Mouse (Mus musculus) thymus, postnatal 14 days (tissue): ENCODE results near the gene Gm21830.
"Not testable (repeated sequence)": the region's sequence is repeated elsewhere in the genome, so short reads cannot be mapped to it uniquely, and the experiment has no call there.

Experiments used
- DNase-seq: peaks from one replicate; pipeline ENCODE4 v3.0.0; 2021

The Gm21830 gene

GRCm38 (mm10) chr2:67413425-67413824 is at the start of gene Gm21830:
Gene Gm21830, plus strand, starts transcription at chr2:67413725.
- not testable (repeated sequence) for DNase-seq

GRCm38 (mm10) chr2:67364506-67364905 is 49.0 kb upstream of the Gm21830 start:
- DNase-seq: no peak

GRCm38 (mm10) chr2:67378504-67378903 is 35.0 kb upstream of the Gm21830 start:
- no peak for DNase-seq

- DNase-seq: no peak
Measured at GRCm38 (mm10) chr2:67420853-67421252, 7.3 kb downstream of the Gm21830 start.

GRCm38 (mm10) chr2:67422799-67423198 is 9.3 kb downstream of the Gm21830 start:
- no peak for DNase-seq

- no peak for DNase-seq
Measured at GRCm38 (mm10) chr2:67433081-67433480, 19.6 kb downstream of the Gm21830 start, which contains the start of gene Gm26727. Gene Gm26727, minus strand, starts transcription at chr2:67433181.

- DNase-seq: no peak
Measured at GRCm38 (mm10) chr2:67438309-67438708, 24.8 kb downstream of the Gm21830 start.

- no peak for DNase-seq
Measured at GRCm38 (mm10) chr2:67445780-67446179, 32.3 kb downstream of the Gm21830 start, which contains the start of gene Xirp2. Gene Xirp2, plus strand, starts transcription at chr2:67446002.

- no peak for DNase-seq
Measured at GRCm38 (mm10) chr2:67446772-67447171, 33.2 kb downstream of the Gm21830 start.

- no peak for DNase-seq
Measured at GRCm38 (mm10) chr2:67447206-67447605, 33.7 kb downstream of the Gm21830 start.

- no peak for DNase-seq
Measured at GRCm38 (mm10) chr2:67460857-67461256, 47.3 kb downstream of the Gm21830 start.

- DNase-seq: no peak
Measured at GRCm38 (mm10) chr2:67467036-67467435, 53.5 kb downstream of the Gm21830 start.

- DNase-seq: not testable (repeated sequence)
Measured at GRCm38 (mm10) chr2:67470030-67470429, 56.5 kb downstream of the Gm21830 start.

- peak; percentile 10 for DNase-seq
Measured at GRCm38 (mm10) chr2:67477753-67478152, 64.2 kb downstream of the Gm21830 start.

GRCm38 (mm10) chr2:67481051-67481450 is 67.5 kb downstream of the Gm21830 start:
- no peak for DNase-seq
